Mouse (Mus musculus) heart, embryonic 15.5 days (tissue): ENCODE data around the gene Pdxp. TPM values are rescaled to one million over a fixed set of nuclear protein-coding genes. Genes with fewer than 3 reads are reported as not detected.

ENCODE experiments used
- ATAC-seq: fragments of 200-750 bp; cut with Nextera tagmentation; replicated peaks from 2 replicates; pipeline ENCODE4 v1.8.0; 2017; ENCODE audit warnings: low read depth, moderate TSS enrichment; ENCODE audit not compliant: insufficient number of reproducible peaks, insufficient read depth, low FRiP score
- H3K27ac ChIP-seq: fragments of 300-500 bp; sonication (generic); 2 replicates; pipeline ENCODE4 v1.5.1; 2015; ENCODE audit warnings: mild to moderate bottlenecking, inconsistent platforms
- H3K27me3 ChIP-seq: fragments of 300-500 bp; sonication (generic); 2 replicates; pipeline ENCODE4 v1.6.1; 2015; ENCODE audit warnings: inconsistent platforms
- H3K36me3 ChIP-seq: fragments of 300-500 bp; sonication (generic); 2 replicates; pipeline ENCODE4 v1.6.1; 2015; ENCODE audit warnings: mild to moderate bottlenecking, inconsistent platforms
- H3K4me1 ChIP-seq: fragments of 300-500 bp; sonication (generic); replicated peaks from 2 replicates; pipeline ENCODE4 v1.6.1; 2015; ENCODE audit warnings: inconsistent platforms
- H3K4me2 ChIP-seq: fragments of 300-500 bp; sonication (generic); 2 replicates; pipeline ENCODE4 v1.6.1; 2015; ENCODE audit warnings: inconsistent platforms, mild to moderate bottlenecking, moderate library complexity
- H3K4me3 ChIP-seq: fragments of 300-500 bp; sonication (generic); 2 replicates; pipeline ENCODE4 v1.5.1; 2015; ENCODE audit warnings: mild to moderate bottlenecking, inconsistent platforms
- H3K9ac ChIP-seq: fragments of 300-500 bp; sonication (generic); 2 replicates; pipeline ENCODE4 v1.6.1; 2015; ENCODE audit warnings: mild to moderate bottlenecking, inconsistent platforms
- H3K9me3 ChIP-seq: fragments of 300-500 bp; sonication (generic); replicated peaks from 2 replicates; pipeline ENCODE4 v1.6.1; 2016; ENCODE audit warnings: inconsistent platforms
- WGBS: fragments of 180-500 bp; shearing (Covaris S2); methylation state at CpG from one replicate; pipeline ENCODE4 v1.1.7; 2015; ENCODE audit warnings: mixed read lengths; 5-methylcytosine and 5-hydroxymethylcytosine counted together
- polyA plus RNA-seq: library from polyadenylated mRNA; unstranded; fragments of >200 nt; fragmentation: Nextera tagmentation; extraction: Ambion mirVana; gene quantifications from 2 replicates; pipeline ENCODE4 v1.2.1, GENCODE M21; 2015

The Pdxp gene
- 16.2 and 20.4 TPM in 2 replicates for polyA plus RNA-seq

DNA sequence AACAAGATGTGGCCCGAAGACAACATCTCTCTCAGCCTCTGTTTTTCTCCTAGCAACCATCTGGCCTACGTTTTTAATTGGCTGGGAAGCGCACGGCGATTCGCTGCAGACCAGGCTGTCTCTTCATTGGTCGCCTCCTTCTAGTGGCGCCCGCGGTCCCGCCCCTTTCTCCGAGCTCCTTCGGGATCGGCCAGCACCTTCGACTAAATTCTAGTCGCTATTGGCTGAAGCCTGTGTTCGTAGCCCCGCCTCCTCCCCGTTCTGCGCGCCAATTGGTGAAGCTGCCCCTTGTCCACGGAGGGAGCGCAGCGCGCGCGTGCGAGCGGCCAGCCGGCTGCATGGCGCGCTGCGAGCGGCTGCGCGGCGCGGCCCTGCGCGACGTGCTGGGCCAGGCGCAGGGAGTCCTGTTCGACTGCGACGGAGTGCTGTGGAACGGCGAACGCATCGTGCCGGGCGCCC is at the start of gene Pdxp:
TSS of gene Pdxp (plus strand) at position 288 of the 459 bp plus-strand sequence.
- WGBS = 0% methylated on average over 51 of the region's 51 CpGs
- peak within 1 kb of the TSS; percentile 76 for H3K9ac ChIP-seq
- no peaks in the 10 kb centered on the region for H3K9me3 ChIP-seq
- H3K27me3 ChIP-seq = no peaks in the 10 kb centered on the region
- H3K4me2 ChIP-seq = peak within 1 kb of the TSS; percentile 100
- peaks cover 31% of the 10 kb centered on the region for H3K36me3 ChIP-seq
- peak within 1 kb of the TSS; percentile 83 for H3K27ac ChIP-seq
- ATAC-seq = peak; percentile 91
- peaks cover 32% of the 10 kb centered on the region for H3K4me1 ChIP-seq
- H3K4me3 ChIP-seq = peak within 1 kb of the TSS; percentile 74

- Histone ChIP-seq H3K27ac (peak overlapping the region; percentile 75), H3K9me3 (no peaks in the 10 kb centered on the region), H3K36me3 (no peaks in the 10 kb centered on the region), H3K27me3 (0 out of 2 replicates have a peak, but pooled peaks cover 3% of the 10 kb centered on the region), H3K4me3 (no peak overlapping the region), H3K4me1 (peaks cover 19% of the 10 kb centered on the region), H3K9ac (no peak overlapping the region), H3K4me2 (no peak overlapping the region)
- WGBS = 38% methylated on average over 9 of the region's 9 CpGs
- peak; percentile 70 for ATAC-seq
Measured at GRCm38 (mm10) chr15:78868398-78868797, 45.3 kb upstream of the Pdxp start.

DNA sequence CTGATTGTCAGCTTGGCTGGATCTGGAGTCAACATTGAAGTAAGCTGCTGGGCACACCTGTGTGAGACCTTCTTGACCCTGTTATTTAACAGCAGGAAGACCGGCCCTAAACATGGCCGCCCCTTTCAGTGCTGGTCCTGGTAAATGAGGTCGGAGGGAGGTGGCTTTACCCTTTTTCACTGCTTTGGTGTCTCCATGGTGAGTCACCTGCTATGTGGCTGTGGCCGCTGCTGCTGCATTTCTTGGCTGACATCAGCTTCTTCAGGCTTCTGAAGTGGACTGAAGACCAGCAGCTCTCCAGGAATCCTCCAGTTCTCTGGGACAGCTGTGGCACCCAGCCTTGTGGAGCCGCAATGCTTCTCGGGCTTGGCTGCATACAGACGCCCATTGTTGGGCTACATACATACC is 44.9 kb upstream of the Pdxp start:
- WGBS = 67% methylated on average over 7 of the region's 7 CpGs
- H3K9ac ChIP-seq = no peak overlapping the region

DNA sequence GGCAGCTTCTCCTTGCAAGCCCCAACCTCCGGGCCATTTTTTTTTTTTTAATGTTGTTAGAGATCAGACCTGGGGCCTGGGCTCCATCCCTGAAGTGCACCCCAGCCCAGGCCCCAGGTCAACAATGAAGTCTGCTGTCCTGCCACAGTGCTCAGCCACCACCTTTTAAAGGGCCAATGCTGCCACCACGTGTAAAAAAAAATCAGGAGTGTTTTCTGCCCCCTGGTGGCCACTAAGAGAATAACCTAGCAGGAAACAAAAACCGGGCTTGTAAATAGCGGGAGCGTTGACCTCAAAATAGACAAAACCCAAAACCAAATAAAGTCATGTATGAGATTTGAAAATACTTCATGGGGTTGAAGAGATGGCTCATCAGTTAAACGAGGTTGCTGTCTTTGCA is 43.9 kb upstream of the Pdxp start:
- no peak for ATAC-seq
- Histone ChIP-seq H3K36me3 (no peaks in the 10 kb centered on the region), H3K4me2 (no peak overlapping the region), H3K9ac (no peak overlapping the region), H3K4me1 (peaks cover 11% of the 10 kb centered on the region), H3K27me3 (0 out of 2 replicates have a peak, but pooled peaks cover 3% of the 10 kb centered on the region), H3K9me3 (no peaks in the 10 kb centered on the region), H3K27ac (no peak overlapping the region), H3K4me3 (no peak overlapping the region)
- 23% methylated on average over 6 of the region's 6 CpGs for WGBS

More for the DNA sequence above, 44.9 kb upstream of the Pdxp start:
- Histone ChIP-seq H3K36me3 (no peaks in the 10 kb centered on the region), H3K4me2 (no peak overlapping the region), H3K27me3 (0 out of 2 replicates have a peak, but pooled peaks cover 3% of the 10 kb centered on the region), H3K9me3 (no peaks in the 10 kb centered on the region), H3K4me3 (no peak overlapping the region), H3K4me1 (peaks cover 14% of the 10 kb centered on the region), H3K27ac (peak overlapping the region; percentile 75)
- no peak for ATAC-seq

DNA sequence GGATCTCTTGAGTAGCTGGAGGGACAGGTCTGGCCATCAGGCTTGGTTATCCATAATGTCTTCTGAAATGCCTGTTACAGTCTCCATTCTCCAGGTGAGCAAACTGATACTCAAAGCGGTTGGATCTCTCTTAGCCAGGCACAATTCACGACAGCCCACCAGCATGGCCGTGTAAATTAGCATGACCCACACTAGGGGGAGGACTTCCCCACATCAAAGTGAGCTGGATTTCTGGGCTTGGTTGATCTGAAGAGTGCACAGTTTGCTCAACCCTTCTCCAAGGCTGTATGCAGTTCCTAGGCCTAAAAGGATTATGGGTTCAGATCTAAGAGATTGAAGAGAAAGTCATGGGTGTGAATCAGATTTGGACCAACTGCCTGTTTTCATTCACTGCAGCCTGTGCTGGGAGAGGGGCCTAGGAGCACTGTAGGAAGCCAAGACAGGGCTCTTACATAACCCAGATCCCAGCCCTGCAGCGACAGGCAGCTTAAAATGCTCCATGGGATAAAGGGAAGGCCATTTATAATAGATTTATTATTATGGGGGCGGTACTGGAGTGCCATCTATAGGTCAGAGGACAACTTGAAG is 41.6 kb upstream of the Pdxp start:
- Histone ChIP-seq H3K27me3 (no peaks in the 10 kb centered on the region), H3K36me3 (no peaks in the 10 kb centered on the region), H3K27ac (no peak overlapping the region), H3K4me3 (no peak overlapping the region), H3K9me3 (no peaks in the 10 kb centered on the region), H3K9ac (no peak overlapping the region), H3K4me1 (peaks cover 25% of the 10 kb centered on the region), H3K4me2 (no peak overlapping the region)
- ATAC-seq = no peak
- 51% methylated on average over 5 of the region's 5 CpGs for WGBS

DNA sequence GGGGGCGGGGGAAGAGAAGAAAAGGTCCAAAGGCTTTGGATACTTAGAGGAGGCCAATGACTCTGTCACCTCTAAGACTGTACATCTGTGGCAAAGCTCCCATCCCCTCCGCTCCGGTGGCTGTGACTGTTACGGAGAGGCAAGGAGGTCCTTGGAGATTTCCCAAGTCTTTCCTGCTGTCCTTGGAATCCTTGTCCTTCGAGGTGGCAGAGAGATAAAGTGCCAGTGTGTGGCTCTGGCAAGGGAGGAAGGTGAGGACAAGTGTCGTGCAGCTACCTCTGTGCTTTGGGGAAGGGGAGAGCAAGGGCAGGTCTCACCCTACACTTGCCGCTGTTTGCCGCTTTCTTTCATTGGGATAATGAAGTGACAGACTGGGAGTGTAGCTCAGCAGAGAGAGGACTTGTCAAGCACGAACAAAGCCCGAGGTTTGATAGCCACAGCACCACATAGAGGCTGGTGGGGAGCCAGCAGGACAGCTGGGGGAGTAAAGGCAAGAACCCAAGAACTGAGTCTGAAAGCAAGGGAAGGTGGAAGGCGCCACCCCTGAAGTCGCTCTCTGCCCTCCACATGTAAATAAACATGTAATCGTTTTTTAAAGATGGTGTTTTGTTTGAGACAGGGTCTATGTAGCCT is 39.8 kb upstream of the Pdxp start:
- Histone ChIP-seq H3K4me1 (peaks cover 27% of the 10 kb centered on the region), H3K9me3 (no peaks in the 10 kb centered on the region), H3K4me3 (no peak overlapping the region), H3K27me3 (no peaks in the 10 kb centered on the region), H3K9ac (no peak overlapping the region), H3K4me2 (no peak overlapping the region), H3K27ac (no peak overlapping the region), H3K36me3 (no peaks in the 10 kb centered on the region)
- ATAC-seq = no peak
- 43% methylated on average over 13 of the region's 13 CpGs for WGBS

DNA sequence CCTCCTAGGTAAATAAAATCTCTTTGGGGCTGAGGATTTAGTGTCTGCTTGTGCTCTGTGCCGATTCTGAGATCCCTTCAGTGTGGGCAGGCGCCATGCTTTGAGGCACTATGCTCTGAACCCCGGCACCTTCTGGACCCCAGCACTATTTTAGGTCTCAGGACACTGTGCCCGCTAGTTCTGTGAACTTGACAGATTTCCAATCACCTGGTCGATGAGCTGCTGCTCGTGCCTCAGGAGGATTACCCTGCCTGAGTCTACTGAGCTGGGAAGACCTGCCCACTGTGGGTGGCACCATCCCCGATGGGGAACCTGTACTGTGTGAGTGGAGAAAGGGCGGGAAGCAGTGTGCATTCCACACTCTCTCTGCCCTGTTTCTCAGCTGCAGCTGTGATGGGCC is 38.7 kb upstream of the Pdxp start:
- Histone ChIP-seq H3K4me3 (no peak overlapping the region), H3K27me3 (no peaks in the 10 kb centered on the region), H3K27ac (0 out of 2 replicates have a peak overlapping the region, but pooled peaks have one; percentile 21), H3K9ac (no peak overlapping the region), H3K4me2 (no peak overlapping the region), H3K36me3 (no peaks in the 10 kb centered on the region), H3K4me1 (peaks cover 34% of the 10 kb centered on the region), H3K9me3 (no peaks in the 10 kb centered on the region)
- ATAC-seq = no peak
- 73% methylated on average over 8 of the region's 8 CpGs for WGBS

DNA sequence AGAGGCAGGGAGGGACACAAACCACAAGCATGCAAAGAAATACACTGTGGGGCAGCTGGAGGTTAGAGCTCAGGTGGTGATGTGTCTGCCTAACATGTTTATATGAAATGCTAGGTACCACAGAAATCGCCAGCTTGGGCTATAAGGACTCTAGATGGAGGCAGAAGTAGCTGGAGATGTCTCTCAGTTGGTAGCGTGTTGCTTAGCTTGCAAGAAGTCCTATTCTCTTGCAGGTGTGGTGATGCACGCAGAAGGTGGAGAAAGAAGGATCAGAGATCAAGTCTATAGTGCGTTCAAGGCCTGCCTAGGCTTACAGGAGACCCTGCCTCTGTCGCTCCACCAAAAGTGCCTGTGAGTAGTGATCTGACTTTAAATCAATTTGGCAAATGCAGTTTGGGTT is 38.2 kb upstream of the Pdxp start:
- peaks cover 35% of the 10 kb centered on the region for H3K4me1 ChIP-seq
- H3K36me3 ChIP-seq = no peaks in the 10 kb centered on the region
- no peak overlapping the region for H3K4me3 ChIP-seq
- H3K27ac ChIP-seq = peak overlapping the region; percentile 100
- no peaks in the 10 kb centered on the region for H3K27me3 ChIP-seq
- H3K9me3 ChIP-seq = no peaks in the 10 kb centered on the region
- peak overlapping the region; percentile 81 for H3K4me2 ChIP-seq
- WGBS = 73% methylated on average over 5 of the region's 5 CpGs
- H3K9ac ChIP-seq = no peak overlapping the region; the same call in 1 of the 2 replicates
- ATAC-seq = no peak

GRCm38 (mm10) chr15:78876258-78876696 is 37.4 kb upstream of the Pdxp start:
- H3K9ac ChIP-seq = peak overlapping the region; percentile 91
- ATAC-seq = no peak
- H3K4me2 ChIP-seq = peak overlapping the region; percentile 81
- H3K4me1 ChIP-seq = peaks cover 37% of the 10 kb centered on the region
- no peaks in the 10 kb centered on the region for H3K27me3 ChIP-seq
- no peaks in the 10 kb centered on the region for H3K9me3 ChIP-seq
- peak overlapping the region; percentile 88 for H3K4me3 ChIP-seq
- WGBS = 1% methylated on average over 17 of the region's 17 CpGs
- peaks cover 5% of the 10 kb centered on the region for H3K36me3 ChIP-seq
- H3K27ac ChIP-seq = peak overlapping the region; percentile 100

DNA sequence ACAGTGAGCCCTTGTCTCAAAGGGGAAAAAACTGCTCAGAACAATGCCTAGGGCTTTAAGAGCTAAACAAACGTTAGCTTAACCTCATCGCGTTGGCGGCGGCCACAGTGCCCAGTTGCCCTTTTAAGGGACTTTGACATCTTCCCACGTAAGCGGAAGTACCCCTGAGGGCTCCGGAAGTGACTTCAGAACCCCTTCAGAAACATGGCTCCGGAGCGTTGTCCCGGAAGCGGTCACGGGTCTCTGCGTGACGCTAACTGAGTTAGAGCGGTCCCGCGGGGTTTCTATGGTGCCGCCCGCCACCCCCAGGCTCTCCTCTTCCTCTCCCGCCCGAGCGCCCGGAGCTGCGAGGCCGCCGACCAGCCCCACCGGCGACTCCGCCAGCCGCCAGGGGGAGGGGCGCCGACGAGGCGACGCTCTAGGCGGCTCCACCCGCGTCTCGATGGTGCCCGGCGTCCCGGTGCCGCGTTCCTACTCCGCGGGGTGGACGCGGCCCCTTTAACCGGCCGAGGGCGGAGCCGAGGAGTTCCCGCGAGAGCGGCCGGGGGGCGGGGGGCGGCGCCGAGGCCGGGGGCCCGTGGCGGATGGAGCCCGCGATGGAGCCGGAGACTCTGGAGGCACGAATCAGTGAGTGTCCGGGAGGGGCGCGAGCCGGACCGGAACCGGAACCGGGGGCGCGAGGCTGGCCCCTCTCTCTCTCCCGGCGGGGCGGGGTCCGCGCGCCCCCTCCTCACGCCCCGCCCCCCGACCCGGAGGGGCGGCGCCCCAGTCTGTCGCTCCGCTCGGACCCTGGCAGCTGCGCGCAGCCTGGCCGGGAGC is 36.5 kb upstream of the Pdxp start, which contains the start of gene Gga1:
TSS of gene Gga1 (plus strand) at position 200 of the 819 bp plus-strand sequence.
- under 1% methylated on average over 69 of the region's 95 CpGs for WGBS
- Histone ChIP-seq H3K36me3 (peaks cover 14% of the 10 kb centered on the region), H3K27ac (peak within 1 kb of the TSS; percentile 100), H3K4me1 (peaks cover 37% of the 10 kb centered on the region), H3K27me3 (no peaks in the 10 kb centered on the region), H3K9ac (peak within 1 kb of the TSS; percentile 91), H3K9me3 (no peaks in the 10 kb centered on the region), H3K4me2 (peak within 1 kb of the TSS; percentile 81), H3K4me3 (peak within 1 kb of the TSS; percentile 88)
- peak; percentile 92 for ATAC-seq

GRCm38 (mm10) chr15:78877810-78878390 is 35.8 kb upstream of the Pdxp start:
- Histone ChIP-seq H3K4me1 (peaks cover 37% of the 10 kb centered on the region), H3K4me2 (peak overlapping the region; percentile 81), H3K9me3 (no peaks in the 10 kb centered on the region), H3K4me3 (peak overlapping the region; percentile 88), H3K9ac (peak overlapping the region; percentile 91), H3K36me3 (peaks cover 21% of the 10 kb centered on the region), H3K27ac (peak overlapping the region; percentile 100), H3K27me3 (no peaks in the 10 kb centered on the region)
- no peak for ATAC-seq
- under 1% methylated on average over 17 of the region's 17 CpGs for WGBS
